Mouse (Mus musculus): ENCODE data around the gene Lrpap1.

Gene Lrpap1

DNA sequence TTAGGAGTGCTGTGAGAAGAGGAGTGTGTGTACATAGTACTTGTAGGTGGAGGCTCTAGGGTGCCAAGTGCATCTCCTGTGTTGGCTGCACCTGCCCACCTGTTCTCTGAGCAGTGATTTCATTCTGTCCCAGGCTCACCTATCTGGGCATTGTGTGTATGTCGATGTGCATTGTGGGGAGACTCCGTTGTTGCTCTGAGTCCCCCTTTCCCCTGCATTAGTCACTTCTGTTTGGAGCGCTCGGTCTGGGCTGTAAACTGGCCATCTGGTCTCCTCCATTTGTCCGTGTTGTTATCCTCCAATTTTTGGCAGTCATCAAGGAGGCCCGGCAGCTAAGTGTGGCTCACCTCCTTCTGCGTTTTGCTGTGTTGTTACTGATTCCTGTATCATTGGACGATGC is 14.5 kb upstream of the Lrpap1 start:
- no peak for DNase-seq (ENCODE audit: low spot score)

DNA sequence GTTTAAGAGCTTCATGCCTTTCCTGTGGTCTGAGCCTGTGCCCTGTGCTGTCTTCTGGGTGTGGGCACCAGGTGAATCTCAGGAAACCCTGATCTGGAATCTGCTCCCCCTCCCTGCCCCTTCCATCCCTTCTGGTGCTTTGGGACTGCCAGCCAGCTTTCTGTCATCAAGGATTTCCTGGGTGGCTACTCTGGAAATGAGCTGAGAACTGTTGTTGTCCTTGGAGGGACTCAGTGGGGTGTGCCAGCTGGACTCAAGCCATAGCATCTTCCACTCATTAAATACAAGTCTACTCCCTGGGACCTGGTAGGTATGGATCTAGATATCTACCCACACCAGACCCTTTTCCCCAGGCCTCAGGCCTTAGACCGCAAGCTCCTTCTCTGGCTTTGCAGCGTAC is 12.9 kb upstream of the Lrpap1 start:
- DNase-seq (ENCODE audit: low spot score): no peak

DNA sequence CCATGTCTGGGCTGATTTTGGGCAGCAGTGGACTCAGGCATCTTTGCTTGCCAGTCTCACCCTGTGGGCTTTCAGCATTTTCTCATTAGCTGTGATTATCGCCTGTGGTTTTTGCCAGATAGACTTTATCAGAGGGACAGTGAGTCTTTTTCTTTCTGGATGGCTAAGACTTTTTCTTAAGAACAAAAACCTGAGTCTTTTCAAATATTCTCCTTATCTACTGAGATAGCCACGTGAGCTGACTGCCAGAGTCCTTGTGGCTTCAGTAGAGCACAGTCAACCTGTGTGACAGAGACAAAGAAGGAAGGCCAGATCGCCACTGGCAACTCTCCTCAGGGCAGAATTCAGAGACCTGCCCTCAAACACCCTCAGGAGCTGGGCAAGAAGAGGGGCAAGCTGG is 12.1 kb upstream of the Lrpap1 start:
- no peak for DNase-seq (ENCODE audit: low spot score)

DNA sequence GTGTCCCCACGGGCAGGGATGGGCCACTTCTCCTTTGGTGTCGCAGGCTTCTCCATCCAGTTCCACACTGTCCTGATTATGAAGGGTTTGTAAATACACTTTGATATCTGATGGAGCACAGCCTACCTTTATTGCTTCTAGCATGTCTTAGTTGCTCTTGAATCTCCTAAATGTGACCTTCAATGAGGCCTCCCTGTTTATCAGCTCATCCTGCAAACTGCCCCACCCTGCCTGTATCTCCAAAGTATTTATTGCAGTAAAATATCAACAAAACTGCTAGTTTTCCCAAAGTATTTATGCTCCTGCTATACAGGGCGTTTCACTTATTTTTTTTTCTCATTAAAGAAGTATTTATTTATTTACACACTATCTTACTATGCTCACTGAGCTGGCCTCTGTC is 10.4 kb upstream of the Lrpap1 start:
- DNase-seq (ENCODE audit: low spot score): no peak

DNA sequence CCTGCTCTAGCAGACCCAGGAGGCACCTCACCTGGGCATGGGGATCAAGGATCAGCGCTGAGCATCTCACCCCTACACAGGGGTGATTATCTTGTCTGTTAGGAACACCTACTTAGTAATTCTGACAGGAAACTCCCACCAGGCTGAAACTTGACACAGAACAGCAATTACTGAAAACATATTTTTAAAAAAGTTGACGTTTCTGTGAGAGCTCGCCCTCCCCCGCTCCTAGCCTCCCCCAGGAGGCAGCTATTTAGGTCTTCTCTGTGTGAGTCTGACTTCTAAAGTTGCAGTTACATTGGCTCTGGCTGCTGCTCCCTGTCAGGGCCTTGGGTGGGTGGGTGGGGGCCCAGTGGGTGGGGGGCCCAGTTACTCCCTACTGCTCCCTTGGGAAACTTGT is 6.9 kb upstream of the Lrpap1 start:
- DNase-seq (ENCODE audit: low spot score): no peak

DNA sequence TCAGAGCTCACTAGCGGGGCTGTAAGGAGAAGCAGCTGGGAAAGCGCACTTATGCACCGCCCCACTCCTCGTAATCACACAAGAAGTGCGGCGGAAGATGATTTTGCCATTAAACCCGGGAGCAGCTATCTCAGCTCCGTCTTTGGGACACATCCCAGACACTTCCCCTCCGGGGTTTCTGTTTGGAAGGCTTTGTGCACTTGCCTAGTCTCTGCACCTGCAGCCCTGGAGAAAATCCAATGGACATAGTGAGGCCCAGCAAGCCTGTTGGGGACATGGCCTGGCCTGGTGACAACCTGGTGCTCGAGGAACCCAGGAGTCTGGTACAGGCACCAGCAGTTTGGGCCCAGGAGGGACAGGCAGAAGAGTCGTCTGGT is 344 bp upstream of the Lrpap1 start:
- no peak for DNase-seq (ENCODE audit: low spot score)

DNA sequence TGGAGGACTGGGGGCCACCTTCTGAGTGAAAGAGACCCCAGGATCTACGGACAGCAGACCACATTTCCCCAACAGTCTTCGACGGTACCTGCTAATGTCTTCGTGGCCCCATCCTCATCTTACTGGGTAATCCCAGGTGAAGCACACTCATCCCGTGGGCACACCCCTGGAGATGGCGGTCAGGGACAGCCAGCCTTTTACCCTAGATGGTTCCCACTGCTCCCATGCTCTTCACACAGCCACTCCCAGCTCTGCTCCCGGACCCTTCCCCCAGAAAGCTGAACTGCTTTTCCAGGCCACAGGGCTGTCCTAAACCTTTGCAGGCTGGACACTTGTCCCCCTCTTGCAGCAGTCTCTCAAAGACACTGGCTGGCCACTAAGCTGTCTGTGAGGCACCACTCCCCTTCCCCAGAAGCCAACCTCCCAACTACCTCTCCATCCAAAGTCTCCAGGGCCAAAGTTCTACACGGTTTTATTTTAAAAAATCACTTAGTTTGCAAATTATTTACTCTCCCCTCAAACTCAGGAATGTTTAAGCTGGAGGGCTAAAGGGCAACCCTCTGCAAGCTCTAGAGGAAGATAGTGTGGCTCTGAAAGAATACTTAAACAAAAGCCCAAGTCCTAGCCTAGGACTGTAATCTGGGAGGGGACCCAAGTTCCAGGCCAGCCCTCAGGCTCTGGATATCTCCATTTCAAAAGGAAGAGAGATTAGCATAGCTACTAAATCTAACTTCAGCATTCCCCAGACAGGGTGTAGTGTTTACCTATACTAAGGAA is 1.2 kb downstream of the Lrpap1 start:
- DNase-seq (ENCODE audit: low spot score): no peak

DNA sequence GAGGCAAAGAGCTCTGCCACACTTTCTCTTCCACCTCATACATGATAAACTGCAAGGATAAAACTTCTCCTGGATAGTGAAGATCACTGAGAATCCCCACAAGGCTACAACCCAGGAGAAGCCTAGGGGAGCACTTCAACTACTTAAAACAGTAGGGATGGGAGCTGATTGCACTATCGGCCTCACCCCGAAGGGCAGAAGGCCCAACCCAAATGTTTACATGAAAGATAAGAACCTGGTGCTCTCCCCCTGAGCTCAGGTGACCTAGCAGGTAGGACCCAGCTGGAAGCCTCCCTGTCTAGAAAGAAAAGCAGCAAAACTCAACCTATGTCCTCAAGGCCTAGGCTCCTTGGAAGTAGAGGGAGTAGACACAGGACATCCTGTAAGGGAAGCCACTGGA is 2.0 kb downstream of the Lrpap1 start:
- no peak for DNase-seq (ENCODE audit: low spot score)

DNA sequence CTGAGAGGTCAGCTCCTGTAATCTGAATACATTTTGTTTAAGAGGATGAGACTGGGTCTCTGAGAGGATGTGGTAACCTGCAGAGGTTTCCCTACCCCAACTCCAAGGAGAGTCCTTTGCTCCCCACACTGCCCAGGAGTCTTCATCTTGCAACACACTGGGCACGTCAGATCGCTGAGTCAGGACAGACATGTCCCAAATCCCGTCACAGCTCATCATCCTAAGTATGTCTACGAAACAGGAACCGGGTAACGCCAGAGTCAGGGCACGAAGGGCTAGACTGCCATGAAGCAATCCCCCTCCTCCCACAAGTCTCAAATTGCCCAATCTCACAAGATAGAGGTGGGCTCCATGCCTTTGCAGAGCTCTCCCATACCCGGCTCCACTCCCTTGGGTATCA is 2.5 kb downstream of the Lrpap1 start:
- DNase-seq (ENCODE audit: low spot score): no peak

DNA sequence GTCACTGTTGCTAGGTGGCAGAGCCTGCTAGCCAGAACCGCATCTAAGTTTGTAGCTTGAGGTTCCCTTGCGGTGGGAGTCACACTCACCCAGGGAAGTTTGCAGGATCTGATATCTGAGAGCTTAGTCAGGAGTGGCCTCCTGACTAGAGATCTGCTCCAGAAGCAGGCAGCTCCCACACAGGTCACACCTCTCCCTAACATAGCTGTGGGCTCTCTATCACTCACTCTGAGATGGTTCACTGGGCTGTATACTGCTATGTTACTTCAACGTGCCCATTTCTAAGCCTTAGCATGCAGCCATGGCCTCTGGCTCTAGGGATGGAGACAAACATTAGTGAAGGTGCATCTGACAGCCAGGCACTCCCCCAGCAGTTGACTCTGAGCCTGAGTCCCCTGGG is 13.9 kb downstream of the Lrpap1 start:
- DNase-seq (ENCODE audit: low spot score): no peak

DNA sequence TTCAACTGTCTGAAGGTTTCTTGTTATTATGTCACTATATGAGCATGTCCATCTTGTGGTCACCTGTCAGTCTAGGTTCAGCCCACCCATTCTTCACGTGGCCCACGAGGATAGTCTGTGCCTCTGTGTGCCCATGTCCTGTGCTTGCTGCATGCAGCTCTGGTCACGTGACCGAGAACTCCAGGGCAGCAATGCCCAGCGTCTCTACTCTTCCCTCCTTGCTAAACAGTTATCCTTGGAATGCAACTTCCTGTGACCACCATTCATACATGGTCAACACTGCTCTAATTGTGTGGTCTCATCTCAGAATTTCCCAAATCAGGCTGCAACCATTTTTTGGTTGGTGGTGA is 16.0 kb downstream of the Lrpap1 start:
- DNase-seq (ENCODE audit: low spot score): no peak

DNA sequence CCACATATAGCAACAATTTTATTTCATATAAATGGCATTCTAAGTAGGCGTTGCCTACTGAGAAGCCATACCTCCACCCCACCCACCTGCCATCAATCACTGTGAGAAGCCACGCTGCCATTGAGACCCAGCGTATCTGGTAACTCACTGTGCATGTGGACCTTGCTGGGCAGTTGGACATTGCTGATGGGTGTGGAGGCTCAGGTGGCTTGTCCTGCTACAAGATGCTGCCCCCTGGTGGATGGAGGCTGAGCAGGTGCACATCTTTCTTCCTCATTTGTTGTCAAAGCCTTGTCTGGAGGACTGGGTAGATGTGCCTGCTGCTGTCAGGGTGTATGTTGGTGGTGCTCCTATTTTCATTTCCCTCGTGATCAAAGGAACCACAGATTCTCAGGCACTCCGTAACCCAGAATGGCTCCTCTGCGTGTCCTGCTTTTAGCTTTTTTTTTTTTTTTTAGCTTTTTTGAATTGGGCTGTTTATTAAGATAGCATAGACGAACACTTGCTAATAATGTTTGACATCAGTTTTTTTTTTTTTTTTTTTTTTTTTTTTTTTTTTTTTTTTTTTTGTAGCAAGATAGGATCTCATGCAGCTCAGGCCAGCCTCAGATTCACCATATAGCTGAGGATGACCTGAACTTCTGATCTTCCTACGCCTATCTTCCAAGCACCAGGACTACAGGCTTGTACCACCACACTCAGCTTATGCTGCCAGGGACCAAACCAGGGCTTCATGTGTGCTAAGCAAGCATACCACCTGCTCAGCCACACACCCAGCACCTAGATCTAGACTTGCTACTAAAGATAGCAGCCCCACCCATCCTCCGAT is 16.6 kb downstream of the Lrpap1 start:
- DNase-seq (ENCODE audit: low spot score): peak; percentile 75

DNA sequence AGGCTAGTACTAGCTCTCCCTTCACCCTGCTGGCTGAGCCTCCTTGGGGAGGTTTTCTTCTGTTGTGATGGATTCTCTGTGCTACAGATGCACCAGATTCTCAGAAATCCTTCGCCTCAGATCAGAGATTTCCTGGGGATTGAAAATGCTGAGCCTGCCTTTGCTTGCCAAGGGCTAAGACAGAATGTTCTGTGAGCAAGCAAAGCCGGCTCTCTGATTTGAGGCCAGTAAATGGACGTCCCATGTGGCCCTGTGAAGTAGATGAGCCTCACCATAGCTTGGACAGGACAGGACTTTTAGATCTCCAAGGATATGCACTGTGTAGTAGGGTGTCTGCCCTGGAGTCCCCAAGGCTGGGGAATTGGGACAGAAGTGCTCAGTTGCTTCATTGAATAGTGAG is 20.7 kb downstream of the Lrpap1 start:
- no peak for DNase-seq (ENCODE audit: low spot score)

DNA sequence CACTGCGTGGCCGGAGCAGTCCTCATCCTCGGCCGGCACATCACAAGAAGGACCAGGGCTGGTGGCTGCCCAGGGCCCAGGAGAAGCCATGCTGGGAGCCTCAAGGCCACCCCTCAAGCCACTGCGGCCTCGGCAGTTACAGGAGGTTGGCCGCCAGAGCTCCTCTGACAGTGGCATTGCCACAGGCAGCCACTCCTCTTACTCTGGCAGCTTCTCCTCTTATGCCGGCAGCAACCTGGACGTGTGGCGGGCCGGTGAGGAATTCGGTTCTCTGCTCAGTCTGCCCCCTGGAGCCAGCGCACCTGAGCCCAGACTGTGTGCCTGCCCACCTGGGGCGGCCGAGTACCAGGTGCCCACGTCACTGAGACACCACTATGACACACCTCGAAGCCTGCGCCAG is 26.5 kb downstream of the Lrpap1 start:
- DNase-seq (ENCODE audit: low spot score): no peak

DNA sequence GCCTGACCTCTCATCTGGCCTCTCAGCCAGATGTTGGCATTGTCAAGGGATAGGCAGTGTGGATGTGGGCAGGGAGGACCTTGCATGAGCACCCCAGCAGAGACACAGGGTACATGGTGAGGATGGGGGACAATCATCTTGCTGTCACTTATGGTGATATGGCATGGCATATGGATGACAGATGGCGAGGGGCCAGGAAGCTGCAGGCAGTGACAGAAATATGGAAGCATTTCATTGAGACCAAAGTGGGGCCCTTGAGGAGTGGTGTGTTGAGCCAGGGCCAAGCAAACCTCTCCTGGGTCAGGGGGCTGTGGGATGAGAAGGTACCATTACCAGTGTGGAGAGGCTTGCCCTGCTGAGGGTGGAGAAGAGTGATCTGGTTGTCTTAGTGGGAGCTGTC is 29.2 kb downstream of the Lrpap1 start:
- DNase-seq (ENCODE audit: low spot score): no peak

DNA sequence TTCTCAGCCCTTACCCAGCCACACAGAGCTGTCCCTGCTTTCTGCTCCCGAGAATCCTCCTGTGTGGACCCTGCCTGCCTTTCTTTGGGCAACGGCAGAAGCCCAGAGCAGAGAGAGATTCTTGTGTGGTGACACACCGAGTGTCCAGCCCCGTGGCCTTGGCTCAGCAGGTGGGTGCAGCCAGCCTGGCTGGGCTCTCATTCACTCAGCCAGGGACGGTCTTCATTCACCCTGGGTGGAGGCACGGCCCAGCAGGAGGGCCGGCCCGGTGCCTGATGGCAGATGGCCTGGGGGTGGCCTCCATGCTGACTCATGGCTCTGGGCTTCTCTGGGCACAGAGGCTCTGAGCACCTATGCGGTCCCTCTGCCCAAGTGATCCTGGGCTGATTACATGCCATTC is 31.6 kb downstream of the Lrpap1 start:
- DNase-seq (ENCODE audit: low spot score): no peak

DNA sequence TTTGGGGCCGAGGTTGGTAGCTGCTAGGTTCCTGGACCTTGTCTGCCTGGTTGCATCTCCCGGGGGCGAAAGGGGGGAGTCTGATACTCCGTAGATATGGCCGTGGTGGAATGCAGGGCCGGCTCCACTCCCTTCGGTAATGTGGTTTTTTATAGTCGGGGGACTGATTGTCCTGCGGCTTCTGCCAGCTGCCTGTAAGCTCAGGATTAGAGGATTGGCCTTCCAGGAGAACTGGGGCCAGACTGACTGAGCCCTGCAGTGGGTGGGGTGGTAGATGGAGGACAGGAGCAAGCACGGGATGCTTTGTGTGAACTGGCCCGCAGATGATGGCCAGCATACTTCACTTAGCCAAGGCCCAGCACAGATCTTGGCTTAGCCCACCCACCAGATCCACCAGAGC is 32.3 kb downstream of the Lrpap1 start:
- DNase-seq (ENCODE audit: low spot score): no peak

DNA sequence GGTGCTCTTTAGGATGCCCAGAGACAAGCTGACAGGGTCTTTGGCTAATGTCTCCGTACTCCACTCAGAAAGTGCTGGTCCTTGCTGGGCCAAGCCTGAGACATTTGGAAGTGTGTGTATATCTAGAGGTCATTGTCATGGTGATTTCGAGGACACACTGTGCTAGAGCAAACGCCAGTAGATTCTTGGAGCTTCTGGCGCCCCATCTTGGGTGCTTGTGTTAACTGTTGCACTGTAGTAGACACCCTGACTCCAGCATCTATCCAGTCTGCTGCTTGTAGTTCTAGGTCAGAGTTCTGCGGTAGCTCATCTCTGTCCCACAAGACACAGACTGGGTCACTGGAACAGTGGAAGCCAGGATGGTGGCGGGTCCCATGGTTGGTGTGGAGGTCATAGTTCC is 33.7 kb downstream of the Lrpap1 start:
- DNase-seq (ENCODE audit: low spot score): no peak

DNA sequence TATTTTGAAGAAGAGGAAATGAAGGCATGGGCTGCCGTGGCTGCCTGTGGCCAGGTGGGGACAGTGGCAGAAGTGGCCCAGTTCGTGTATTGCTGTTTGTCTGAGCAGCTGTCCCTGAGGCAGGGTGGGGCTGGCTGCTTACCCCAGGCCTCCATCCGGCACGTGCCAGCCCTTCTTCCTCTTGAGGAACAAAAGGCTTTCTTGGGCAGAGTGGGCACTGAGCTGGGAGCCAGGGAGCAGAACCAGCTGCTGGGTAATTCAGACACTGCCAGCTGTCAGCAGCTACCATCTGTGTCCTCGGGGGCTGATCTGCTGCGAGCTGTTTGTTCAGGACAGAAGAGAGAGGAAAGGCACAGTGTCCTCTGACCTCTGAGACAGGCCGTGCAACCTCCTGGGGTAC is 34.6 kb downstream of the Lrpap1 start:
- DNase-seq (ENCODE audit: low spot score): no peak

DNA sequence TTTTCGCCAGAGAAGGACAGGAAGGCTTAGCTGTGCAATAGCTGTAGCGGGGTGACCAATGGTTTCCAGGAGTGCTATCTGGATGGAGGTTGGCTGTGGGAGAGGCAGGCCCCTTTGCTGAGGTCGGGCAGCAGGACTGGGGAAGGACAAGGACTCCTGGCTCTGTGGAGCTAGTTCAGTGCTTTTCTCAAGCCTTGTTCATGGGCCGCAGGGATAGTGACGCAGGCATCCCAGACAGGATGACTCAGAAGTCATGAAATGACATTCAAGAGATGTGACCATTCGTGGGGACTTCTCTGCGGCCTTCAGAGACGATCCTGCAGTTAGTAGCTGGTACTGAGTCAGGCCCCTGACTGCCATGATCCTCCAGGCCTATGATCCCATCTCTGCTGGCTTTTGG is 35.3 kb downstream of the Lrpap1 start:
- DNase-seq (ENCODE audit: low spot score): no peak

DNA sequence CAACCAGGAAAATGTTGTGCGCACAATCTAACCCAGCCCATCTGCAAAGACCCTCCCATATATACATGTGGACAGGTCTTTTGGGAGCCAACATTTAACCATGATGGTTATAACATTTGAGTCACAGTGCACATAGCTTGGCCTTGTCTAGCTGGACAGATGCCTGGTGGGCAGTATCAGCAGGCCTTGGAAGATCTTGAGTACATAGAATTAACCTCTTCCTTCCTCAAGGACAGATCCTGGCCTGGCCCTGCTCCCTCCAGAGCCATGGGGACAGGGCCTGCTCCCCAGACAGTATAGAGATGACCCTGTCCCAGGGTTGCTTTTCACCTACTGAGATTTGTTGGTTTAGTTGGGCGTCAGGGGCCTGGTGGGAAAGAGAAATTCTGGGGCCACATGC is 35.7 kb downstream of the Lrpap1 start:
- no peak for DNase-seq (ENCODE audit: low spot score)

DNA sequence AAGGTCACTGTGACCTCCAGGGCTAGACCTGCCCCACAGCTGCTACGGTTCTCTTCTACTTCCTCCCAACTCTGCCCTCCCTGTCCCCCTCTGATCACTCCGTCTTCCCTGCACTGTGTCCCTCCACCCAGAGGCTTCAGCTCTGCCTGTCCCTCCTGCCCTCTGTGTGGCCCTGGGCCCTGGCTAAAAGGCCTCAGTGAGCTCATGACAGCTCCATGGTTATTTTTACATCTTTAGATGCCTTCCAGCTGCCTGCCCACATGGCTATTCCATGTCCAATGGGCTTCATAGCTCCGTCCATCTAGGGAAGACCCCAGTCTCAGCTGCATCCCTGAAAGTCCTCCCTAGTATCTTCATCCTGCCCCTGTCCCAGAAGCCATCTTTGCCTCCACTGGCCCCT is 45.5 kb downstream of the Lrpap1 start:
- DNase-seq (ENCODE audit: low spot score): no peak

DNA sequence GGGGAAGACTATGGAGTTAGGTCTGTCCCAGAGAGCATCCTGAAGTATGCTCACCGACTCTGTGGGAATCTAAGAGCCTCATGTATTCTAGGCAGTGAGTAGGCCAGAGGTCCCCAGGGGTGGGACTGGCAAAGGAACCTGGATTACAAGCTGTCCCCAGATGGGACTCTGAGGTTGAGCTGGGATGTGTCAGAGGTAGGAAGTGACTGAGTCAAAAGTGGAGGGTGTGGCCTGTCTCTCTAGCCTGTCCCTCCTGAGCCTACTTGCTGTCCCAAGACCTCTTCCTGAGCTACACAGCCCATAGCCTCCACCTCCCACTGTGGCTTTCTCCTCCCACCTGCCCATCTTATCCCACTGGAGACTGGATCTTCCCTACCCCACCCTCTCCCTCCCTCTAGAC is 47.4 kb downstream of the Lrpap1 start:
- DNase-seq (ENCODE audit: low spot score): no peak

DNA sequence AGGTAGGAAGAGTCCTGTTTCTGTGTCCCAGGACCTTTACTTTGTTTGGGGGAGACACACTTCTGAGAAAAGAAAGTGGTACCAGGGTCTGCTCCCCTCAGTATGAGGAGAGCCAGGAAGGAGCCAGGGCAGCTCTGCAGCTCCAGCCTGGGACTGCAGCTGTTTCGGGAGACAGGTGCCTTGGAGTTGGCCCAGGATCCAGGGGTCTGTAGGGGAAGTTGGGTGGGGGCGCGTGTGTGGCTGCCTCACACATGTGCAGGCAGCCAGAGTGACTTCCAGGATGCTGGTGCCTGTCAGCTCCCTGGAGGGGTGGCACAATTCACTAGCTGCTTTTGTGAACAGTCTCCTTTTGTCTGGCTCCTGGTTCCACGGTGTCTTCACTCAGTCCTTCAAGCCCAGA is 48.0 kb downstream of the Lrpap1 start:
- no peak for DNase-seq (ENCODE audit: low spot score)
